In the genomic region with DNA sequence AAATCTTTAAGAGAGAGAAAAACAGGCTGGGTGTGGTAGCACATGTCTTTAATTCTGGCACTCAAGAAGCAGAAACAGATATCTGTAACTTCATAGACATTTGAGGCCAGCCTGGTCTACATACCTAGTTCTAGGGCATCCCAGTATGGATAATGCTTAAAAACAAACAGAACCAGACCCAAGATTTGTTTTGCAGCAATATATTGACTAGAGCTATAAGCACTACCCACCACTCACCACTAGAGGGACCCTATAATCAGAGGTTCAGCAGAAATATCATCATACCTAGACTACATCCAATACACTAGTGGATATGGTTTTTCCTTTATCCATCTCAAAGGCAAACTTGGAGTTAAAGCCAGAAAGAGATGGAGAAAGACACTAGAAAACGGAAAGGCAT, we compare ENCODE assay signal across 10 mouse cellular contexts. TPM values are rescaled to one million over a fixed set of nuclear protein-coding genes. Genes with fewer than 3 reads are reported as not detected.
DNase-seq lines count a peak whose midpoint lies in the region; ATAC-seq and TF ChIP-seq lines count a peak whose summit lies in the region.
"Had no signal": no experiment of that assay in that cellular context is flagged by ENCODE, and none has a peak within 500 bp of the region (broad histone marks: within the 10 kb centered on the region; RNA-seq: fewer than 3 reads in every experiment).

No protein-coding gene starts in this region.

- DNase-seq in adrenal gland, postnatal 14 days: peak; percentile 58
- DNase-seq in adrenal gland, adult 8-10 months: no peak
- peak; percentile 71 for DNase-seq in layer of hippocampus, adult 11-12 months (ENCODE audit: low spot score)
- DNase-seq in layer of hippocampus, adult 8-10 months (ENCODE audit: low spot score in 2 of 2): no peak
- DNase-seq in G1E (ENCODE audit: low spot score): no peak
- DNase-seq in embryo, embryonic 11.5 days (ENCODE audit: low read depth, low spot score): peak; percentile 41
- DNase-seq in liver, embryonic 14.5 days (ENCODE audit: low read depth in 3 of 3, low spot score in 3 of 3): peak in 2 of 3 experiments; percentile 36 to 59
- DNase-seq in spleen, postnatal 36 days (ENCODE audit: low spot score in 2 of 2): peak; percentile 36 to 67

- no peak overlapping the region for H3K4me2 ChIP-seq in liver, embryonic 14.5 days (ENCODE audit: low read depth)
- H3K4me2 ChIP-seq: heart, embryonic 13.5 days had no signal

- peaks cover 14% of the 10 kb centered on the region for H3K36me3 ChIP-seq in G1E (replicated peaks)
- H3K36me3 ChIP-seq in liver, embryonic 14.5 days (replicated peaks; ENCODE audit: control insufficient read depth, insufficient read depth, low read depth): no peaks in the 10 kb centered on the region

- H3K4me3 ChIP-seq in G1E (ENCODE audit: low read depth, low read length): no peak overlapping the region
- H3K4me3 ChIP-seq in liver, embryonic 14.5 days (ENCODE audit: insufficient read depth in 1 of 2, low read depth in 2 of 2, low read length in 2 of 2): no peak overlapping the region
- H3K4me3 ChIP-seq: heart, embryonic 13.5 days had no signal

- peak; percentile 95 for TF ChIP-seq CTCF in G1E (IDR thresholded peaks at IDR 0.05; ENCODE audit: low read depth, low read length)
- peak; percentile 79 for TF ChIP-seq CTCF in liver, embryonic 14.5 days (IDR thresholded peaks at IDR 0.05; ENCODE audit: low read depth)

- H3K27ac ChIP-seq in liver, embryonic 14.5 days: no peak overlapping the region
- H3K27ac ChIP-seq: macrophage had no signal

- ATAC-seq in G1E (ENCODE audit: extremely low read depth, insufficient number of reproducible peaks, low FRiP score, poor library complexity, severe bottlenecking): no peak
- no peak for ATAC-seq in liver, embryonic 14.5 days (ENCODE audit: insufficient read depth)

- TF ChIP-seq EP300 in liver, embryonic 14.5 days (IDR thresholded peaks at IDR 0.05; ENCODE audit: low read depth): no peak

- H3K27me3 ChIP-seq in G1E (ENCODE audit: insufficient read depth, low read length): peaks cover 18% of the 10 kb centered on the region
- H3K27me3 ChIP-seq in liver, embryonic 14.5 days (ENCODE audit: control insufficient read depth, insufficient read depth, low read length): no peaks in the 10 kb centered on the region
- H3K27me3 ChIP-seq: heart, embryonic 13.5 days had no signal

- H3K9me3 ChIP-seq in G1E (replicated peaks): no peaks in the 10 kb centered on the region
- H3K9me3 ChIP-seq in liver, embryonic 14.5 days (ENCODE audit: control insufficient read depth, low read length): no peaks in the 10 kb centered on the region
- H3K9me3 ChIP-seq: heart, embryonic 13.5 days had no signal

- H3K9ac ChIP-seq in liver, embryonic 14.5 days (replicated peaks): no peak overlapping the region
- H3K9ac ChIP-seq: heart, embryonic 13.5 days had no signal

- 24% methylated on average over 1 of the region's 1 CpGs for WGBS in liver, embryonic 14.5 days (ENCODE audit: insufficient replicate concordance)

- peaks cover 37% of the 10 kb centered on the region for H3K4me1 ChIP-seq in G1E (ENCODE audit: insufficient read depth, low read depth, low read length)
- peaks cover 17 to 25% of the 10 kb centered on the region in 2 experiments for H3K4me1 ChIP-seq in liver, embryonic 14.5 days (replicated peaks; ENCODE audit: control insufficient read depth in 2 of 2, insufficient read depth in 2 of 2, low read length in 1 of 2)

RNA-seq across cellular contexts. Expression of a gene that starts 10.5 kb away (rescaled TPM):
- 218 and 243 TPM in 2 replicates for total RNA-seq in adrenal gland, postnatal 14 days (2021)
- 100 to 1,000 TPM; 219 to 265 (median 258) TPM for total RNA-seq in adrenal gland, adult 8-10 months (2022)
- 100 to 1,000 TPM; 137 to 166 (median 159) TPM for total RNA-seq in layer of hippocampus, adult 8-10 months (2022)
- total RNA-seq in G1E (2014; fragmentation: Nextera tagmentation): 92.0 and 92.7 TPM in 2 replicates
- 374 and 411 TPM in 2 replicates for total RNA-seq in G1E (2017)
- polyA plus RNA-seq in G1E (2012): 108 and 177 TPM in 2 replicates
- polyA plus RNA-seq in liver, embryonic 14.5 days (2012; rRNA removed): 114 and 150 TPM in 2 replicates
- polyA plus RNA-seq in liver, embryonic 14.5 days (2014; fragmentation: Nextera tagmentation; extraction: Ambion mirVana): 153 and 161 TPM in 2 replicates

RNA-seq across cellular contexts. Expression of a gene that starts 37.7 kb away (rescaled TPM):
- total RNA-seq in adrenal gland, postnatal 14 days (2021): 30.9 and 33.2 TPM in 2 replicates
- total RNA-seq in adrenal gland, adult 8-10 months (2022): 10 to 100 TPM; 33.8 to 57.6 (median 46.8) TPM
- 10 to 100 TPM; 25.1 to 35.1 (median 30.6) TPM for total RNA-seq in layer of hippocampus, adult 8-10 months (2022)
- total RNA-seq in G1E (2014; fragmentation: Nextera tagmentation): 44.7 and 52.9 TPM in 2 replicates
- total RNA-seq in G1E (2017): 22.4 and 27.5 TPM in 2 replicates
- polyA plus RNA-seq in G1E (2012): 64.0 and 72.5 TPM in 2 replicates
- 5.8 and 6.6 TPM in 2 replicates for polyA plus RNA-seq in liver, embryonic 14.5 days (2012; rRNA removed)
- polyA plus RNA-seq in liver, embryonic 14.5 days (2014; fragmentation: Nextera tagmentation; extraction: Ambion mirVana): 4.4 and 5.9 TPM in 2 replicates

RNA-seq across cellular contexts. Expression of a gene that starts 53.8 kb away (rescaled TPM):
- total RNA-seq in adrenal gland, postnatal 14 days (2021): 42.9 and 43.8 TPM in 2 replicates
- 10 to 100 TPM; 47.4 to 69.4 (median 54.9) TPM for total RNA-seq in adrenal gland, adult 8-10 months (2022)
- 10 to 100 TPM; 58.5 to 66.8 (median 64.8) TPM for total RNA-seq in layer of hippocampus, adult 8-10 months (2022)
- 67.5 and 67.6 TPM in 2 replicates for total RNA-seq in G1E (2014; fragmentation: Nextera tagmentation)
- total RNA-seq in G1E (2017): 39.3 and 40.1 TPM in 2 replicates
- 21.9 and 30.0 TPM in 2 replicates for polyA plus RNA-seq in G1E (2012)
- 7.9 and 9.4 TPM in 2 replicates for polyA plus RNA-seq in liver, embryonic 14.5 days (2012; rRNA removed)
- 4.7 and 5.5 TPM in 2 replicates for polyA plus RNA-seq in liver, embryonic 14.5 days (2014; fragmentation: Nextera tagmentation; extraction: Ambion mirVana)

RNA-seq across cellular contexts. Expression of a gene that starts 57.9 kb away (rescaled TPM):
- 56.6 and 62.8 TPM in 2 replicates for total RNA-seq in adrenal gland, postnatal 14 days (2021)
- total RNA-seq in adrenal gland, adult 8-10 months (2022): 10 to 100 TPM; 54.8 to 72.9 (median 63.4) TPM
- total RNA-seq in layer of hippocampus, adult 8-10 months (2022): 10 to 100 TPM; 36.9 to 45.8 (median 43.4) TPM
- 108 and 120 TPM in 2 replicates for total RNA-seq in G1E (2014; fragmentation: Nextera tagmentation)
- total RNA-seq in G1E (2017): 96.2 and 146 TPM in 2 replicates
- polyA plus RNA-seq in G1E (2012): 274 and 307 TPM in 2 replicates
- polyA plus RNA-seq in liver, embryonic 14.5 days (2012; rRNA removed): 19.7 and 23.4 TPM in 2 replicates
- 29.6 and 31.4 TPM in 2 replicates for polyA plus RNA-seq in liver, embryonic 14.5 days (2014; fragmentation: Nextera tagmentation; extraction: Ambion mirVana)

Comparison
In these comparisons a context has a peak if more than half of its experiments do, and no peak if none do; other contexts are left out.
1. DNase-seq: peak in adrenal gland, postnatal 14 days (single experiment), layer of hippocampus, adult 11-12 months (single experiment), embryo, embryonic 11.5 days (single experiment), liver, embryonic 14.5 days (2 of 3) and spleen, postnatal 36 days (2 of 2); none in adrenal gland, adult 8-10 months (single experiment), layer of hippocampus, adult 8-10 months (0 of 2) and G1E (single experiment).